Mouse (Mus musculus) layer of hippocampus, adult 9-10 months (tissue): ENCODE data around the gene Fbxl16.

Experiments
- DNase-seq: peaks from one replicate; pipeline ENCODE4 v3.0.0; 2022; ENCODE audit warnings: low spot score

The Fbxl16 gene

DNA sequence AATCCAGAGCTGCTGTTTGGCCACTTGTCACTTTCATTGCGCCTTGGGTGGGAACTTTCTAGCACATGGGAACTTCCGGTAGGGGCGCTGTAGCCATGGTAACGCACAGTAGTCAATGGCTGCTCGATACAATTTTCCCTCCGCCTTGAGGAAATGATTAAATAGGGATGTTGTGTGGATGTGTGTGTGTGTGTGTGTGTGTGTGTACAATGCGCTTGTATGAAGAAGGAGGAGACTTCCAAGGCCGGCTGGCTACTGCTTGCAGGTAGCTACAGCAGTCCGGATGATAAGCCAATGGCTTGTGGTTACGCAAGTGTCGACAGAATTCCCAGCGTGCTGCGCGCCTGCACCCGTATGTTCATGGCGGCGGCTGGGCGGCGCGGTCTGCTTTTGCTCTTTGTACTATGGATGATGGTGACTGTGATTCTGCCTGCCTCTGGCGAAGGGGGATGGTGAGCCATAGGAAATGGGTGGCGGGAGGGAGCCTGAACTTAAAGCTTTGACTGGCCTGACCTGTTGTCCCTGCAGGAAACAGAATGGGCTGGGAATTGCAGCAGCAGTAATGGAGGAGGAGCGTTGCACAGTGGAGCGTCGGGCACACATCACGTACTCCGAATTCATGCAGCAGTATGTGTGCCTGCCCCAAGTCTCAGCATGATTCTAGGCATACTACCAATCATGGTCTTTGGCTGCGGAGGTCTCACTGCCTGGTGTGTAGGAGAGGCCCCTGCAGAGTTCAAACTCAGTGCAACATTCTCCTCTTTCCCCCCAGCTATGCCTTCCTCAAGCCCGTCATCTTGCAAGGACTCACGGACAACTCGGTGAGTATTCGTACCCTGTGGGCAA, 20.1 kb downstream of the Fbxl16 start, which contains the start of gene Jmjd8:
Jmjd8 (plus strand) TSS at position 156 of the 846 bp plus-strand sequence.
- DNase-seq: peak; percentile 71

DNA sequence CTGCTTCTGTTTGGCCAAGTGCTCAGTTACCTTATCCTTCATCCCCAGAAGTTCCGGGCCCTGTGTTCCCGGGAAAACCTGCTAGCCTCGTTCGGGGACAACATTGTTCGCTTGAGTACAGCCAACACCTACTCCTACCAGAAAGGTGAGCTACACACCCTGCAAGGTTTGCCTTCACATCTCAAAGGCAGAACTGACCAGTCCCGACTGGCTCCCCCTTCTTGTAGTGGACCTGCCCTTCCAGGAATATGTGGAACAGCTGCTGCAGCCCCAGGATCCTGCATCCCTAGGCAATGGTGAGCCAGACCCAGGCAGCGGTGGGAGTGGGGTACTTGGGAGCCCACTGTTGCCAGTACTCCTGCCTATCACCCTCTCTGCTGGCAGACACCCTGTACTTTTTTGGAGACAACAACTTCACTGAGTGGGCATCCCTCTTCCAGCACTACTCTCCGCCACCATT, 20.7 kb downstream of the Fbxl16 start:
- no peak for DNase-seq

DNA sequence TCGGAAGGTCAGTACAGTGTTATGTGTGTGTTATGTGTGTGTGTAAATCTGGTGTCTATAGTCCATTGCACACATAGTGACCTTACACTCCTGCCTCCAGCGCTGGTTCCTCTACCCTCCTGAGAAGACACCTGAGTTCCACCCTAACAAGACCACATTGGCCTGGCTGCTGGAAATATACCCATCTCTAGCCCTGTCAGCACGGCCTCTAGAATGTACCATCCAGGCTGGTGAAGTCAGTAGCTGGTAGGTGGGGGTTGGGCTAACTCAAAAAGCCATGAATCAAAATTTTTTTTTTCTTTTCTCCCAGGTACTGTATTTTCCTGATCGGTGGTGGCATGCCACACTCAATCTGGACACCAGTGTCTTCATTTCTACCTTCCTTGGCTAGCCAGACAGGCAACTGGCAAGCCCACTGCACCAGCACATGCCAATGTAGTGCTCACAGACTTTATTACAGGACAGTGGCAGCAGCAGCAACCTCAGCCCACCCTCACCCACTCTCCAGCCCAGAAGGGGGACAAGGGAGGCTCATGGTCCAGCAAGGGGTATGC, 21.4 kb downstream of the Fbxl16 start:
- no peak for DNase-seq

- DNase-seq: no peak
These were observed 22.0 kb downstream of the Fbxl16 start for GRCm38 (mm10) chr17:25830806-25831431.

GRCm38 (mm10) chr17:25831451-25832281, 22.8 kb downstream of the Fbxl16 start:
- DNase-seq: no peak

DNA sequence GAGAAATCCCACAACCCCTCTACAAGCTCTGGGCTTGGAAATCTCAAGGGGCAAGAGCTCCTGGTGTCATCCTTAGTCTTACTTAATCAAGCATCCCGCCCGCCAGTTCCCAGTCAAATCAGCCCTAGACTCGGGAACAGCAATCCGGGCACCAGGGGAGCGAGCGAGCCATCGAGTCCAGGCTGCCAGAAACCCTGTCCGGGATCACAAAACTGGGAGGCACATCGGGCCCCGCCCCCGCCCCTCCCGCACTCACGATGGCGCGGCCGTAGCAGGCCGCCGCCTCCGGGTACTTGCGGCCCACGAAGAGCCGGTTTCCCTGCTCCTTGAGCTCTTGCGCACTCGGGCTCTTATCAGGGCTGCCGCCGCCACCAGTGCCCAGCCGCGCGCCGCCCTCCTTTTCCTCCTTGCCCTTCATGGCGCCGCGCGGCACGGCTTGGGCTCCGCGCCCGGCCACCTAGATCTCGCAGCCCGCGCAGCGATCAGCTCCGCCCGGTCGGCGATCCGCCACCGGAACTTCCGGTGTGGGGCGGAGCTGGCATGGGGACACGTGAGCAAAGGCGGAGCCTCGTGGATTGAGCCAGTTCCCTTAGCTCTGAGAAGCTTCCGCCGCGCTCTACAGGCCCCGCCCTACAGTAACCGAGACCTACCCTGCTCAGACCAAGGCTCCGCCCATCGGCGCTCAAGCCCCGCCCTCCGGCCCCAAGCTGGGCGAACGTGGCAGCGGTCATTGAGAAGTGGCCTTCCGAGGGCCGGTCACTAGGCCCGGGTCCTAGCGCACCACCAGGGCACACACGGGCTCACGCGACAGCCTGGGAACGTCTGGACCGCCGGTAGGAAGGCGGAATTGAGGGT, 23.8 kb downstream of the Fbxl16 start:
- DNase-seq: peak; percentile 95

DNA sequence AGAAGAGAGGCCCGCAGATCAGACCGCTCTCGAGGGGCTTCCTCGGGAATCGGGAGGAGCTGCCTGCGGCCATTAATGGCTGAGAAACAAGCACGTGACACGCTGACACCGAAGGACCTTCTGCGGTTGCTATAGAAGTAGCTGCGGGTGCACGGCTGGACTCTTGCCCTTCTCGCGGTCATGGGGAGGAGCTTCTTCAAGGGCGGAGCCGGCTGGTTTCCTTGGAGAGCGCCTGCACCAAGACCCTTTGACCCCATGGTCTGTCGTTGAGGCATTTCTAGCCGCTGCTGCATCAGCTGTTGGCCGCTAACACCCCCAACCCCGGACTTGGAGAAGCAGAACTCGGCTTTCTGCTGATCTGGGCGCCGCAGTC, 24.4 kb downstream of the Fbxl16 start, which contains the start of gene Stub1:
Stub1 (minus strand) TSS at position 114 of the 373 bp plus-strand sequence.
- DNase-seq: peak; percentile 79

DNA sequence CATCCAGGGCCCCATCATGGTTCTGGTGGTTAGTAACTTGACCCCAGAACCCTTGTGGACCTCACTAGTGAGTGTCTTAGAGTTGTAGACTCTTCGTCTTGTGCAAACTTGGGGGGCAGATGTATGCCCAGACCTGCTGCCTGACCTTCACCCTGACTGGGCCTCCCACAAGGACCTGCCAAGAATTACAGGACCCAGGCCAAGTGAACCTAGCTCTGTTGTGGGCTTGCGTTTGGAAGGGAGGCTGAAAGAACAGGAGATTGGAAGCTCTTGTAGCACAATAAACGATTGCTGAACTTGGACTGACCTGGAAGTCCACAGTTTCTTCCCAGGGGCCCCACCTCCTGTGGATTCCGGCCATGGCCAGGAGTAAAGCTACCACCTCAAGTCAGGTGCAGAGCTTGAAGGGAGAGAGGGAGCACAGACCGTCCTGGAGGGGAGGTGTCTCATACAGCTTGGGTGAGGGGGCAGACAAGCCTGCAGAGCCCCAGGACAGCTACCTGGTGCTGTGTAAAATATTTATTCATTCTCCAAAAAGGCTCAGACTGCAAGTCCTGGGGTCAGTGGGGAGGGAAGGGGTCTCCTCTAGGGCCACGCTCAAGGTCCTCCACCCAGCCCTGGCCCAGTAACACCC, 25.2 kb downstream of the Fbxl16 start:
- no peak for DNase-seq

- DNase-seq: no peak
These were observed 25.8 kb downstream of the Fbxl16 start for GRCm38 (mm10) chr17:25834595-25835222.

DNA sequence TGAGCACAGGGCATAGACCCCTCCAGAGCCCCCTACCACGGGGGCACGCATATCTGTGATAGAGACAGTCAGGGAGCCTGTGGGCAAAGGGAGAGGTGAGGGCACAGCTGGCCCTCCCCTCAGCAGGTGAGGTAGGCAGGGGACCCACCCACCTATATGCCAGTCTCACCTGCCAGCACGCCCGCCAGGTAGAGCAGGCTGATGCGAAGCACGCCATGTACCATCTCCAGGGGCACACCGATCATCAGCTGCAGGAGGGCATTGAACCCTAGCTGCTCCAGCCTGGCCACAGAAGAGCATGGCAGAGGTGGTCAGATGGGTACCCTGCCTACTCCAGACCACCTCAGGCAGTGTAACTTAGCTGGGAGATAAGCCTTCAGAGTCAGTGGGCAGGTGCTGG, 26.4 kb downstream of the Fbxl16 start:
- no peak for DNase-seq

- no peak for DNase-seq
These were observed 26.9 kb downstream of the Fbxl16 start for GRCm38 (mm10) chr17:25835816-25836215.

DNA sequence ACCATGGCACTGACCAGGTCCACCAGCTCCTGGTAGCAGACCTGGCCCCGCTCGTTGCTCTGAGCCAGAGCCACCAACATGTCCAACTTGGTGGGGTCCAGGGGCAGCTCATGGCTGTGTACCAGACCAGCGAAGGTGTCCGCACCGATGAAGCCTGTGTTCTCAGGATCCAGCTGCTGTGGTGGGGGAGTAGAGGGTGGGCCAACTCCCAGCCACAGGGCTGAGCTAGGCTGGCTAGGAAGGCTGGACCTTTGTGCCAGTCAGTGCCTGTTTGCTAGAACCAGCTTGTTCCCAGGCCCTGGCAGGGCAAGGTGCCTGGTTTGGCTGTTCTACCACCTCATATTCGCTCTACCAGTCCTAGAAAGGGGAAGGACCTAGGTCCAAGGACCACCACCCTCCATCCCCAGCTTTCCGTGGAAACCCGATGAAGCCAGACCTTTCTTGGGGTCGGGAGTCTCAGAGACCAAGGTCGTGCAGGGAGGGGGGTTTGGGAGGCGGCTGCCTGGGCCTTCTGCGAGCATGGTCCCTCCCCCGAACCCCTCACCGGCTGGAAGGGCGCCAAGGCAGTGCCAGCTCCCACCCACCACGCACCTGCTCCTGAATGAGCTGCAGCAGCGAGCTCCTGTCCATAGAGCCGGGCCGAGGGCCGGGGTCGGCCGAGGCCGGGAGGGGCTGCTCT, 27.7 kb downstream of the Fbxl16 start:
- DNase-seq: no peak

GRCm38 (mm10) chr17:25837076-25837410, 28.2 kb downstream of the Fbxl16 start, which contains the start of gene Rhbdl1:
TSS of gene Rhbdl1 (minus strand) at chr17:25837295.
- no peak for DNase-seq

GRCm38 (mm10) chr17:25837533-25837932, 28.6 kb downstream of the Fbxl16 start:
- DNase-seq: no peak

DNA sequence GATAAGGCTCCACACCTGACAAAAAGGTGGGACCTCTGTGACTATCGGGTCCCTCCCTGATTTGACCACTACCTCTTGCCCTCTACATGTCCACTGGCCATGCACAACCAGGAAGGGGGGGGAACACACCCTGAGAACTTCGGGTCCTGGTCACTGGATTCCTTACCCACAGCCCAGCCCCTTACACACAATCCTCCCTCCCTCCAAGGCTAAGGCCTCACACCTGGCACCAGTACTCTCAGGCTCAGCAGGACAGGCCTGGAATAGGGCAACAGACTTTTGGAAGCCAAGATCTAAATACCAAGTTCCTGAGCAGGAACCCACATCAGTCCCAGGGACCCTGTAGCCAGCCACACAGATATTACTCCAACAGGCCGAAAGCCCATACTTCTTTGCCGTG, 30.0 kb downstream of the Fbxl16 start:
- no peak for DNase-seq

DNA sequence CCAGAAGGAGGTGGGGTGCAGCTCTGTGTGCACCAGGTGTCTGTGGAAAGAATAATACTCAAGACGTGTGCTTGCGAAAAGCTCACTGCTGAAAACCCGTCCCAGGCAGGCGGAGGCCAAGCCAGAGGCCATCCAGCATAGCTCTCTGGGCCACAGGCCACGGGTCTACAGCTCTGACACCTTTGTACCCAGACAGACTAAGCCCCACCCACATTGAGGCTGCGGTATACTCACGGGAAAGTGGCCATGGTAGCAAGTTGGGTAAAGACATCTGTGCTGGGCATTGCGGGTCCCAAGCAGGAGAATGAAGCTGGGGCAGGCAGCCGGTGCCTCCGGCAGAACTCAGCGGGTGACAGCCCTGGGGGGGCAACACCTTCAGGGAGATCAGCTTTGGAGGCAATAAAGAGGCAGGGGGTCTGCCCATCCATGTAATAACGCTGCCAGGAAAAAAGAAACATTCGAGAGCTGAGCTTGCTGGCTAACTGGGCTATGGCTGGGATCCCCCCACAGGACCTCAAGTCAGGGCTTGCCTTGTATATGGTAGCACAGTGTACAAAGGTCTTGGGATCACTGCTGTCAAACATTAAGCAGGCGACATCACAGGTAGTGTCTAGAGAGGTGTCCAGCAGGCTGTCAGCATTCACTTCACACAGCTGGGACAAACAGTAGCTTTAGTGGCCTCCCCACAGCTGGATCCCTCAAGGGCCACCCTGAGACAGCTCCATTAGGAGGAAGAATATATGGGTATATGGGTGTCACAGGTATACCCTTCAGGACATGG, 30.8 kb downstream of the Fbxl16 start:
- DNase-seq: no peak

DNA sequence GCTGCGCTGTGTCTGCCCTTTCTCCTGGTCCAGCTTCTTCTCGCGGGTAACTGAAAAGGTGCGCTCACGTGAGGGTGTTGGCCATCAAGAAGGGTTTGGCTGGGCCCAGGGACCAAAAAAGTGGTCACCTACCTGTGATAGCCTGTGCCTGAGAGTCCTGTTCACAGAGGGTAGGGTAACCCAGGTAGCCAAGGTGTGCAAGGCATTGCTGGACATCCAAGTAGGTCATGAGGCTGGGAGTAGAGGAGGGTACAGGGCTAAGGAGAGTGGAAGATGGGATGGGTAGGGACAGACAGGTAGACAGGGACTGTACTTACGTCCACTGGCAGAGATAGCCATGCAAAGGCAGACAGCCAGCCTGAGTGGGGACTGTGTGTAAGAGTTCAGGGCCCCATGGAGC, 31.6 kb downstream of the Fbxl16 start:
- no peak for DNase-seq

GRCm38 (mm10) chr17:25841117-25841880, 32.4 kb downstream of the Fbxl16 start, which contains the start of gene Gm20683:
TSS of gene Gm20683 (minus strand) at chr17:25841763.
- DNase-seq: no peak
